Mouse (Mus musculus): ENCODE results near the gene Gapdh. TPM values are rescaled to one million over a fixed set of nuclear protein-coding genes. Genes with fewer than 3 reads are reported as not detected.

The Gapdh gene
- polyA plus RNA-seq, 1 experiment from 2014 or later = 1,605 TPM

- no peak overlapping the region for H3K4me2 ChIP-seq (replicated peaks)
- H3K9me3 ChIP-seq = no peaks in the 10 kb centered on the region
- no peak overlapping the region for H3K4me3 ChIP-seq
- H3K27ac ChIP-seq = no peak overlapping the region
- WGBS = 96% methylated on average over 11 of the region's 11 CpGs
- ATAC-seq (ENCODE audit: low FRiP score, low read depth) = no peak
- H3K4me1 ChIP-seq = no peaks in the 10 kb centered on the region
- H3K36me3 ChIP-seq = peaks cover 96% of the 10 kb centered on the region
- H3K9ac ChIP-seq = no peak overlapping the region
- H3K27me3 ChIP-seq (replicated peaks) = no peaks in the 10 kb centered on the region
Measured at GRCm38 (mm10) chr6:125112553-125112952, 53.7 kb downstream of the Gapdh start.

Small RNAs within 50 kb of the gene (microRNA-seq; reads per million reads assigned to microRNA genes)
- 1.1 reads per million for gene Mir3098

Other genes with a start within 250 kb of the Gapdh start
- 718 and 773 TPM in 2 replicates for gene Ptms, start 246.4 kb downstream of the Gapdh start, polyA plus RNA-seq (2016; fragmentation: Nextera tagmentation; extraction: Ambion mirVana)
- 546 and 556 TPM in 2 replicates for gene Mlf2, start 235.1 kb downstream of the Gapdh start, polyA plus RNA-seq (2016; fragmentation: Nextera tagmentation; extraction: Ambion mirVana)
- 91.5 and 99.8 TPM in 2 replicates for gene Cops7a, start 200.9 kb downstream of the Gapdh start, polyA plus RNA-seq (2016; fragmentation: Nextera tagmentation; extraction: Ambion mirVana)
- 9.8 and 10.0 TPM in 2 replicates for gene Pianp, start 169.8 kb downstream of the Gapdh start, polyA plus RNA-seq (2016; fragmentation: Nextera tagmentation; extraction: Ambion mirVana)
- gene Zfp384, start 157.3 kb downstream of the Gapdh start, polyA plus RNA-seq (2016; fragmentation: Nextera tagmentation; extraction: Ambion mirVana) = 17.0 and 19.1 TPM in 2 replicates
- 151 and 156 TPM in 2 replicates for gene Ing4, start 126.7 kb downstream of the Gapdh start, polyA plus RNA-seq (2016; fragmentation: Nextera tagmentation; extraction: Ambion mirVana)
- gene Acrbp, start 116.8 kb downstream of the Gapdh start, polyA plus RNA-seq (2016; fragmentation: Nextera tagmentation; extraction: Ambion mirVana) = 15.1 and 15.3 TPM in 2 replicates
- 0.32 and 0.54 TPM in 2 replicates for gene Lpar5, start 98.5 kb downstream of the Gapdh start, polyA plus RNA-seq (2016; fragmentation: Nextera tagmentation; extraction: Ambion mirVana)
- 115 and 121 TPM in 2 replicates for gene Chd4, start 70.5 kb downstream of the Gapdh start, polyA plus RNA-seq (2016; fragmentation: Nextera tagmentation; extraction: Ambion mirVana)
- 53.9 and 56.3 TPM in 2 replicates for gene Nop2, start 34.6 kb downstream of the Gapdh start, polyA plus RNA-seq (2016; fragmentation: Nextera tagmentation; extraction: Ambion mirVana)
- 21.9 and 22.6 TPM in 2 replicates for gene Iffo1, start 21.2 kb downstream of the Gapdh start, polyA plus RNA-seq (2016; fragmentation: Nextera tagmentation; extraction: Ambion mirVana)
- 131 and 140 TPM in 2 replicates for gene Ncapd2, start 25.2 kb upstream of the Gapdh start, polyA plus RNA-seq (2016; fragmentation: Nextera tagmentation; extraction: Ambion mirVana)
- 157 and 169 TPM in 2 replicates for gene Mrpl51, start 25.3 kb upstream of the Gapdh start, polyA plus RNA-seq (2016; fragmentation: Nextera tagmentation; extraction: Ambion mirVana)
- 7.2 and 8.0 TPM in 2 replicates for gene Vamp1, start 49.1 kb upstream of the Gapdh start, polyA plus RNA-seq (2016; fragmentation: Nextera tagmentation; extraction: Ambion mirVana)
- 3.2 and 3.8 TPM in 2 replicates for gene Tapbpl, start 65.4 kb upstream of the Gapdh start, polyA plus RNA-seq (2016; fragmentation: Nextera tagmentation; extraction: Ambion mirVana)
- 2.0 and 2.3 TPM in 2 replicates for gene Cd27, start 70.5 kb upstream of the Gapdh start, polyA plus RNA-seq (2016; fragmentation: Nextera tagmentation; extraction: Ambion mirVana)
- gene Tuba3a, start 119.6 kb upstream of the Gapdh start, polyA plus RNA-seq (2016; fragmentation: Nextera tagmentation; extraction: Ambion mirVana) = 0.42 TPM in 1 of 2 replicates, not detected in the other
- 17.0 and 18.7 TPM in 2 replicates for gene Ltbr, start 147.4 kb upstream of the Gapdh start, polyA plus RNA-seq (2016; fragmentation: Nextera tagmentation; extraction: Ambion mirVana)
- gene Scnn1a, start 154.2 kb upstream of the Gapdh start, polyA plus RNA-seq (2016; fragmentation: Nextera tagmentation; extraction: Ambion mirVana) = 0.13 and 0.47 TPM in 2 replicates
- gene Tnfrsf1a, start 182.9 kb upstream of the Gapdh start, polyA plus RNA-seq (2016; fragmentation: Nextera tagmentation; extraction: Ambion mirVana) = 22.7 and 23.3 TPM in 2 replicates
- 0.09 and 0.15 TPM in 2 replicates for gene Plekhg6, start 214.3 kb upstream of the Gapdh start, polyA plus RNA-seq (2016; fragmentation: Nextera tagmentation; extraction: Ambion mirVana)

Measured in neural tube, embryonic 12.5 days (tissue).